Mouse (Mus musculus) limb, embryonic 13.5 days (tissue): Measurements from ENCODE around the gene Dnm2. TPM values are rescaled to one million over a fixed set of nuclear protein-coding genes. Genes with fewer than 3 reads are reported as not detected.

ENCODE experiments used
- ATAC-seq: fragments of 200-750 bp; cut with Nextera tagmentation; 2 replicates; pipeline ENCODE4 v1.8.0; 2017; ENCODE audit warnings: low read depth, moderate number of reproducible peaks, moderate TSS enrichment; ENCODE audit not compliant: low FRiP score
- H3K27ac ChIP-seq: fragments of 300-500 bp; sonication (generic); 2 replicates; pipeline ENCODE4 v1.5.1; 2015; ENCODE audit warnings: inconsistent platforms, mild to moderate bottlenecking, moderate library complexity
- H3K27me3 ChIP-seq: fragments of 300-500 bp; sonication (generic); 2 replicates; pipeline ENCODE4 v1.6.1; 2015; ENCODE audit warnings: mild to moderate bottlenecking, inconsistent platforms
- H3K36me3 ChIP-seq: fragments of 300-500 bp; sonication (generic); 2 replicates; pipeline ENCODE4 v1.6.1; 2015; ENCODE audit warnings: inconsistent platforms, mild to moderate bottlenecking, moderate library complexity
- H3K4me1 ChIP-seq: fragments of 300-500 bp; sonication (generic); 2 replicates; pipeline ENCODE4 v1.6.1; 2015; ENCODE audit warnings: inconsistent platforms
- H3K4me2 ChIP-seq: fragments of 300-500 bp; sonication (generic); replicated peaks from 2 replicates; pipeline ENCODE4 v1.6.1; 2015; ENCODE audit warnings: inconsistent platforms, mild to moderate bottlenecking, moderate library complexity
- H3K4me3 ChIP-seq: fragments of 300-500 bp; sonication (generic); 2 replicates; pipeline ENCODE4 v1.5.1; 2015; ENCODE audit warnings: moderate library complexity, mild to moderate bottlenecking, inconsistent platforms
- H3K9ac ChIP-seq: fragments of 300-500 bp; sonication (generic); 2 replicates; pipeline ENCODE4 v1.6.1; 2015; ENCODE audit warnings: mild to moderate bottlenecking, inconsistent platforms
- H3K9me3 ChIP-seq: fragments of 300-500 bp; sonication (generic); 2 replicates; pipeline ENCODE4 v1.6.1; 2016; ENCODE audit warnings: inconsistent platforms
- WGBS: fragments of 180-500 bp; shearing (Covaris S2); methylation state at CpG from one replicate; pipeline ENCODE4 v1.1.7; 2015; 5-methylcytosine and 5-hydroxymethylcytosine counted together
- polyA plus RNA-seq: library from polyadenylated mRNA; unstranded; fragments of >200 nt; fragmentation: Nextera tagmentation; extraction: Ambion mirVana; gene quantifications from 2 replicates; pipeline ENCODE4 v1.2.1, GENCODE M21; 2015

Dnm2 gene
- polyA plus RNA-seq, 1 experiment from 2014 or later: 77.0 TPM

- H3K36me3 ChIP-seq: peaks cover 52% of the 10 kb centered on the region
- ATAC-seq: peak; percentile 91
- H3K27ac ChIP-seq: peak overlapping the region; percentile 97
- peak overlapping the region; percentile 43 for H3K4me3 ChIP-seq
- H3K4me2 ChIP-seq: peak overlapping the region; percentile 64
- no peaks in the 10 kb centered on the region for H3K27me3 ChIP-seq
- H3K9me3 ChIP-seq: no peaks in the 10 kb centered on the region
- H3K4me1 ChIP-seq: peaks cover 51% of the 10 kb centered on the region
- peak overlapping the region; percentile 70 for H3K9ac ChIP-seq
- WGBS: 29% methylated on average over 17 of the region's 19 CpGs
Observed at GRCm38 (mm10) chr9:21496308-21497049, 71.8 kb downstream of the Dnm2 start.

- Histone ChIP-seq H3K9ac (peak overlapping the region; percentile 70), H3K36me3 (peaks cover 45% of the 10 kb centered on the region), H3K4me1 (peaks cover 51% of the 10 kb centered on the region), H3K4me3 (peak overlapping the region; percentile 43), H3K27ac (peak overlapping the region; percentile 97), H3K9me3 (no peaks in the 10 kb centered on the region), H3K27me3 (no peaks in the 10 kb centered on the region), H3K4me2 (peak overlapping the region; percentile 64)
- peak; percentile 77 for ATAC-seq
- 40% methylated on average over 16 of the region's 16 CpGs for WGBS
Observed at GRCm38 (mm10) chr9:21497050-21497542, 72.4 kb downstream of the Dnm2 start.

- Histone ChIP-seq H3K4me2 (peak overlapping the region; percentile 64), H3K4me1 (peaks cover 50% of the 10 kb centered on the region)
- 93% methylated on average over 2 of the region's 2 CpGs for WGBS
Observed at GRCm38 (mm10) chr9:21497664-21498063, 73.0 kb downstream of the Dnm2 start.

GRCm38 (mm10) chr9:21498284-21498902, 73.7 kb downstream of the Dnm2 start:
- WGBS: 90% methylated on average over 12 of the region's 12 CpGs
- H3K27ac ChIP-seq: peak overlapping the region; percentile 97; the same call in 1 of the 2 replicates

More at GRCm38 (mm10) chr9:21497664-21498063, 73.0 kb downstream of the Dnm2 start:
- Histone ChIP-seq H3K27me3 (no peaks in the 10 kb centered on the region), H3K4me3 (peak overlapping the region; percentile 43), H3K9ac (peak overlapping the region; percentile 70), H3K27ac (peak overlapping the region; percentile 97), H3K9me3 (no peaks in the 10 kb centered on the region), H3K36me3 (peaks cover 40% of the 10 kb centered on the region)
- no peak for ATAC-seq

GRCm38 (mm10) chr9:21503352-21503751, 78.6 kb downstream of the Dnm2 start:
- Histone ChIP-seq H3K9me3 (no peaks in the 10 kb centered on the region), H3K36me3 (peaks cover 67% of the 10 kb centered on the region), H3K27me3 (no peaks in the 10 kb centered on the region), H3K9ac (no peak overlapping the region), H3K27ac (no peak overlapping the region), H3K4me2 (no peak overlapping the region), H3K4me3 (no peak overlapping the region), H3K4me1 (no peaks in the 10 kb centered on the region)
- 93% methylated on average over 8 of the region's 8 CpGs for WGBS
- no peak for ATAC-seq

More at GRCm38 (mm10) chr9:21498284-21498902, 73.7 kb downstream of the Dnm2 start:
- no peak for ATAC-seq
- H3K4me1 ChIP-seq: peaks cover 43% of the 10 kb centered on the region
- H3K9me3 ChIP-seq: no peaks in the 10 kb centered on the region
- H3K4me2 ChIP-seq: no peak overlapping the region
- H3K27me3 ChIP-seq: no peaks in the 10 kb centered on the region
- H3K36me3 ChIP-seq: peaks cover 40% of the 10 kb centered on the region
- no peak overlapping the region for H3K9ac ChIP-seq
- H3K4me3 ChIP-seq: no peak overlapping the region

- H3K4me3 ChIP-seq: no peak overlapping the region
- ATAC-seq: no peak
- no peak overlapping the region for H3K27ac ChIP-seq
- H3K9me3 ChIP-seq: no peaks in the 10 kb centered on the region
- no peak overlapping the region for H3K4me2 ChIP-seq
- H3K36me3 ChIP-seq: peaks cover 63% of the 10 kb centered on the region
- peaks cover 11% of the 10 kb centered on the region for H3K4me1 ChIP-seq
- H3K27me3 ChIP-seq: no peaks in the 10 kb centered on the region
- H3K9ac ChIP-seq: no peak overlapping the region
Observed at GRCm38 (mm10) chr9:21505767-21506166, 81.1 kb downstream of the Dnm2 start.

- peaks cover 62% of the 10 kb centered on the region for H3K36me3 ChIP-seq
Observed at GRCm38 (mm10) chr9:21507753-21508430, 83.2 kb downstream of the Dnm2 start.

GRCm38 (mm10) chr9:21508871-21509404, 84.2 kb downstream of the Dnm2 start:
- H3K9me3 ChIP-seq: no peaks in the 10 kb centered on the region
- H3K4me2 ChIP-seq: peak overlapping the region; percentile 69
- peak overlapping the region; percentile 77 for H3K9ac ChIP-seq
- no peak overlapping the region for H3K27ac ChIP-seq
- H3K27me3 ChIP-seq: no peaks in the 10 kb centered on the region
- H3K4me1 ChIP-seq: peaks cover 16% of the 10 kb centered on the region
- 70% methylated on average over 7 of the region's 7 CpGs for WGBS
- peak overlapping the region; percentile 70 for H3K4me3 ChIP-seq
- peaks cover 53% of the 10 kb centered on the region for H3K36me3 ChIP-seq
- no peak for ATAC-seq

More at GRCm38 (mm10) chr9:21507753-21508430, 83.2 kb downstream of the Dnm2 start:
- 93% methylated on average over 15 of the region's 15 CpGs for WGBS
- no peak overlapping the region for H3K4me3 ChIP-seq
- no peak for ATAC-seq
- no peaks in the 10 kb centered on the region for H3K27me3 ChIP-seq
- H3K4me1 ChIP-seq: peaks cover 16% of the 10 kb centered on the region
- peak overlapping the region; percentile 44; the same call in 1 of the 2 replicates for H3K27ac ChIP-seq
- H3K4me2 ChIP-seq: no peak overlapping the region
- H3K9me3 ChIP-seq: no peaks in the 10 kb centered on the region
- no peak overlapping the region for H3K9ac ChIP-seq

- Histone ChIP-seq H3K4me2 (peak within 1 kb of the TSS; percentile 69), H3K9ac (peak within 1 kb of the TSS; percentile 77), H3K9me3 (no peaks in the 10 kb centered on the region), H3K4me3 (peak within 1 kb of the TSS; percentile 70), H3K27me3 (no peaks in the 10 kb centered on the region), H3K36me3 (peaks cover 42% of the 10 kb centered on the region), H3K4me1 (peaks cover 16% of the 10 kb centered on the region), H3K27ac (peak within 1 kb of the TSS; percentile 92)
- peak; percentile 97 for ATAC-seq
- under 1% methylated on average over 44 of the region's 44 CpGs for WGBS
Observed at GRCm38 (mm10) chr9:21509772-21510688, 85.3 kb downstream of the Dnm2 start, which contains the start of gene Tmed1. Gene Tmed1 (minus strand): TSS chr9:21510252.

GRCm38 (mm10) chr9:21510689-21511015, 85.9 kb downstream of the Dnm2 start:
- peak overlapping the region; percentile 77 for H3K9ac ChIP-seq
- H3K9me3 ChIP-seq: no peaks in the 10 kb centered on the region
- no peaks in the 10 kb centered on the region for H3K27me3 ChIP-seq
- peaks cover 36% of the 10 kb centered on the region for H3K36me3 ChIP-seq
- 4% methylated on average over 7 of the region's 7 CpGs for WGBS
- H3K4me3 ChIP-seq: peak overlapping the region; percentile 70
- no peak; the same call in 1 of the 2 replicates for ATAC-seq
- H3K4me1 ChIP-seq: peaks cover 16% of the 10 kb centered on the region
- H3K4me2 ChIP-seq: peak overlapping the region; percentile 69
- H3K27ac ChIP-seq: peak overlapping the region; percentile 92; the same call in 1 of the 2 replicates

- WGBS: 81% methylated on average over 9 of the region's 9 CpGs
- H3K4me1 ChIP-seq: peaks cover 16% of the 10 kb centered on the region
- H3K9me3 ChIP-seq: no peaks in the 10 kb centered on the region
- H3K4me2 ChIP-seq: peak overlapping the region; percentile 69
- H3K36me3 ChIP-seq: peaks cover 32% of the 10 kb centered on the region
- H3K4me3 ChIP-seq: peak overlapping the region; percentile 70
- peak overlapping the region; percentile 77 for H3K9ac ChIP-seq
- H3K27ac ChIP-seq: peak overlapping the region; percentile 28; the same call in 1 of the 2 replicates
- H3K27me3 ChIP-seq: no peaks in the 10 kb centered on the region
- ATAC-seq: no peak
Observed at GRCm38 (mm10) chr9:21511052-21511451, 86.3 kb downstream of the Dnm2 start.
